ENCODE assay signal across 9 mouse cellular contexts in the genomic region with DNA sequence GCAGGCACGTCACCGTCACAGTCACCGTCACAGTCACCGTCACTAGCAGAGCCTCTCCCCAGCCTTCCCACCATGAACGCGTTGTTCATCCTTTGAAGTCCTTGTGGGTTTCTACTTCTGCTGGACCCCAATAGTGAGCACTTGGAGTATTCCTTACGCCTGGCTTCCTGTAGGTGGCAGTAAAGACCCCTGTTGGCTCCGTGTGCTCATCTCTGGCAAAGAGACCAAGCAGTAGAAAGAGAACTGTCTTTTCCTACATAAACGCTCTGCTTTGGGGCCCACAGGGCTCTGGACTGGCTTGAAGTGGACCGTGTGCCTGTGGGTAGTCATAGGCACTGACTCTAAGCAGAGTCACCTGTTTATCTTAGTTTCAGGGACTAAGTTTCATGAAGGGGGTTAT. TPM values are rescaled to one million over a fixed set of nuclear protein-coding genes. Genes with fewer than 3 reads are reported as not detected.
A peak's percentile ranks its signal among the peaks of the same experiment; 100 is the strongest.
DNase-seq lines count a peak whose midpoint lies in the region; ATAC-seq and TF ChIP-seq lines count a peak whose summit lies in the region.
"Had no signal": no experiment of that assay in that cellular context is flagged by ENCODE, and none has a peak within 500 bp of the region (broad histone marks: within the 10 kb centered on the region; RNA-seq: fewer than 3 reads in every experiment).

No protein-coding gene starts in this region.

- H3K9me3 ChIP-seq in heart, postnatal 0 days (replicated peaks; ENCODE audit: control insufficient read depth, low read length) = no peaks in the 10 kb centered on the region
- H3K9me3 ChIP-seq in hindbrain, embryonic 13.5 days = no peaks in the 10 kb centered on the region
- no peaks in the 10 kb centered on the region for H3K9me3 ChIP-seq in neural tube, embryonic 11.5 days (ENCODE audit: control insufficient read depth, low read length)

- H3K4me1 ChIP-seq in heart, postnatal 0 days (ENCODE audit: control insufficient read depth, insufficient read depth) = peaks cover 6% of the 10 kb centered on the region; the same call in 1 of the 2 replicates
- peaks cover 2% of the 10 kb centered on the region; the same call in 1 of the 2 replicates for H3K4me1 ChIP-seq in hindbrain, embryonic 13.5 days (replicated peaks)
- peaks cover 9% of the 10 kb centered on the region for H3K4me1 ChIP-seq in liver, adult 2 months (ENCODE audit: control insufficient read depth, insufficient read depth, low read length)
- 0 out of 2 replicates have a peak, but pooled peaks cover 2% of the 10 kb centered on the region for H3K4me1 ChIP-seq in neural tube, embryonic 11.5 days (ENCODE audit: control insufficient read depth, insufficient read depth, low read length)

- TF ChIP-seq CTCF in heart, postnatal 0 days (IDR thresholded peaks at IDR 0.05; ENCODE audit: low read depth) = peak; percentile 73
- peak; percentile 64 for TF ChIP-seq CTCF in liver, adult 2 months (IDR thresholded peaks at IDR 0.05; ENCODE audit: low read depth, low read length)

- H3K4me3 ChIP-seq in heart, postnatal 0 days (ENCODE audit: low read depth, low read length) = no peak overlapping the region
- H3K4me3 ChIP-seq in hindbrain, embryonic 13.5 days = no peak overlapping the region
- H3K4me3 ChIP-seq in liver, adult 2 months (ENCODE audit: insufficient read depth, low read depth, low read length) = no peak overlapping the region
- no peak overlapping the region for H3K4me3 ChIP-seq in neural tube, embryonic 11.5 days (ENCODE audit: low read depth, low read length)

- no peak overlapping the region for H3K9ac ChIP-seq in heart, postnatal 0 days (replicated peaks; ENCODE audit: low read depth, low read length)
- H3K9ac ChIP-seq in hindbrain, embryonic 13.5 days = no peak overlapping the region
- no peak overlapping the region for H3K9ac ChIP-seq in liver, adult 2 months (ENCODE audit: low read depth, low read length)
- no peak overlapping the region for H3K9ac ChIP-seq in neural tube, embryonic 11.5 days (ENCODE audit: low read length)

- no peaks in the 10 kb centered on the region for H3K27me3 ChIP-seq in heart, postnatal 0 days (ENCODE audit: control insufficient read depth, insufficient read depth, low read length)
- no peaks in the 10 kb centered on the region for H3K27me3 ChIP-seq in hindbrain, embryonic 13.5 days
- no peaks in the 10 kb centered on the region for H3K27me3 ChIP-seq in liver, adult 2 months (ENCODE audit: control insufficient read depth, insufficient read depth, low read length)
- H3K27me3 ChIP-seq in neural tube, embryonic 11.5 days (ENCODE audit: control insufficient read depth, insufficient read depth, low read length) = 0 out of 2 replicates have a peak, but pooled peaks cover 2% of the 10 kb centered on the region

- no peaks in the 10 kb centered on the region for H3K79me2 ChIP-seq in liver, adult 2 months (ENCODE audit: control insufficient read depth, insufficient read depth, low read length)

- H3K36me3 ChIP-seq in heart, postnatal 0 days (replicated peaks; ENCODE audit: control insufficient read depth, insufficient read depth, low read length) = no peaks in the 10 kb centered on the region
- H3K36me3 ChIP-seq in hindbrain, embryonic 13.5 days = no peaks in the 10 kb centered on the region
- no peaks in the 10 kb centered on the region for H3K36me3 ChIP-seq in liver, adult 2 months (ENCODE audit: control insufficient read depth, insufficient read depth, low read length)
- H3K36me3 ChIP-seq in neural tube, embryonic 11.5 days (ENCODE audit: control insufficient read depth, insufficient read depth, low read length) = no peaks in the 10 kb centered on the region

- DNase-seq in heart, postnatal 0 days (ENCODE audit: low spot score) = peak; percentile 64
- no peak for DNase-seq in heart, adult 11 months
- DNase-seq in CD8-positive naive resting alpha-beta T cell, adult 2 months (ENCODE audit: low read depth in 2 of 2, low spot score in 2 of 2) = peak; percentile 28 to 39
- DNase-seq in liver, adult 2 months (ENCODE audit: extremely low read depth, low read depth, low spot score) = peak; percentile 18
- peak; percentile 72 for DNase-seq in neural tube, embryonic 11.5 days (ENCODE audit: low spot score)
- DNase-seq in spleen, postnatal 4 days (ENCODE audit: low spot score in 2 of 2) = no peak

- H3K27ac ChIP-seq in heart, postnatal 0 days (ENCODE audit: low read depth) = no peak overlapping the region
- 0 out of 2 replicates have a peak overlapping the region, but pooled peaks have one; percentile 12 for H3K27ac ChIP-seq in hindbrain, embryonic 13.5 days
- H3K27ac ChIP-seq in liver, adult 2 months (replicated peaks; ENCODE audit: insufficient read depth, low read depth, low read length) = no peak overlapping the region
- H3K27ac ChIP-seq in neural tube, embryonic 11.5 days (ENCODE audit: low read depth, low read length) = no peak overlapping the region
- H3K27ac ChIP-seq: macrophage had no signal

- TF ChIP-seq POLR2A in liver, adult 2 months (IDR thresholded peaks at IDR 0.05; ENCODE audit: extremely low read depth, insufficient read depth, low read length) = no peak

- TF ChIP-seq EP300 in heart, postnatal 0 days (IDR thresholded peaks at IDR 0.05; ENCODE audit: low read depth) = no peak

- WGBS in heart, postnatal 0 days = 31% methylated on average over 10 of the region's 10 CpGs
- WGBS in hindbrain, embryonic 13.5 days = 23% methylated on average over 10 of the region's 10 CpGs
- WGBS in liver, adult 2 months = 60% methylated on average over 10 of the region's 10 CpGs
- 28% methylated on average over 10 of the region's 10 CpGs for WGBS in neural tube, embryonic 11.5 days

- no peak overlapping the region for H3K4me2 ChIP-seq in heart, postnatal 0 days (ENCODE audit: low read depth, low read length)
- H3K4me2 ChIP-seq in hindbrain, embryonic 13.5 days = no peak overlapping the region
- H3K4me2 ChIP-seq in neural tube, embryonic 11.5 days (ENCODE audit: low read depth) = no peak overlapping the region

- ATAC-seq in heart, postnatal 0 days (ENCODE audit: insufficient read depth, low read depth) = no peak
- peak; percentile 84 for ATAC-seq in common myeloid progenitor, adult 5-6 weeks (replicated peaks; ENCODE audit: low read depth, poor library complexity, severe bottlenecking)
- peak; percentile 60 for ATAC-seq in hindbrain, embryonic 13.5 days (ENCODE audit: low FRiP score)
- ATAC-seq in neural tube, embryonic 11.5 days (ENCODE audit: insufficient read depth, low FRiP score, low TSS enrichment) = no peak

RNA-seq across cellular contexts. Expression of a gene that starts 49.0 kb away (rescaled TPM):
- total RNA-seq in heart, postnatal 0 days (2014; rRNA removed; ENCODE audit: low replicate concordance) = not detected in 2 replicates
- 0.08 and 0.26 TPM in 2 replicates for polyA plus RNA-seq in heart, postnatal 0 days (2015; fragmentation: Nextera tagmentation; extraction: Ambion mirVana)
- 14.6 and 40.0 TPM in 2 replicates for total RNA-seq in common myeloid progenitor, adult 5-6 weeks (2017)
- 0.31 and 0.36 TPM in 2 replicates for polyA plus RNA-seq in hindbrain, embryonic 13.5 days (2015; fragmentation: Nextera tagmentation; extraction: Ambion mirVana)
- total RNA-seq in liver, adult 2 months (2014; rRNA removed) = 588 and 626 TPM in 2 replicates
- polyA plus RNA-seq in liver, adult 2 months (2012; rRNA removed) = 835 and 840 TPM in 2 replicates
- not detected in 2 replicates for polyA plus RNA-seq in neural tube, embryonic 11.5 days (2014; fragmentation: Nextera tagmentation; extraction: Ambion mirVana)

Comparison
In these comparisons a context has a peak if more than half of its experiments do, and no peak if none do; other contexts are left out.
1. DNase-seq: peak in heart, postnatal 0 days (single experiment), CD8-positive naive resting alpha-beta T cell, adult 2 months (2 of 2), liver, adult 2 months (single experiment) and neural tube, embryonic 11.5 days (single experiment); none in heart, adult 11 months (single experiment) and spleen, postnatal 4 days (0 of 2).
2. ATAC-seq: peak in common myeloid progenitor, adult 5-6 weeks (single experiment) and hindbrain, embryonic 13.5 days (single experiment); none in heart, postnatal 0 days (single experiment) and neural tube, embryonic 11.5 days (single experiment).
3. RNA of a gene that starts 49.0 kb away (polyA plus RNA-seq): 835 to 840 TPM in liver, adult 2 months; 0.31 to 0.36 TPM in hindbrain, embryonic 13.5 days, 0.08 to 0.26 TPM in heart, postnatal 0 days and not detected in neural tube, embryonic 11.5 days; every median in the first group is over 100 times any median in the second.